Mouse (Mus musculus) hindbrain, postnatal 0 days (tissue): ENCODE measurements around the gene 5730596B20Rik. TPM values are rescaled to one million over a fixed set of nuclear protein-coding genes. Genes with fewer than 3 reads are reported as not detected.

Experiments
- ATAC-seq: fragments of 200-750 bp; cut with Nextera tagmentation; 2 replicates; pipeline ENCODE4 v1.8.0; 2017; ENCODE audit warnings: mild to moderate bottlenecking, moderate TSS enrichment, moderate library complexity
- DNase-seq: peaks from one replicate; pipeline ENCODE4 v3.0.0-alpha.2; 2015; ENCODE audit warnings: low spot score
- H3K27ac ChIP-seq: fragments of 300-500 bp; sonication (generic); 2 replicates; pipeline ENCODE4 v1.5.1; 2014; ENCODE audit warnings: mild to moderate bottlenecking
- H3K27me3 ChIP-seq: fragments of 300-500 bp; sonication (generic); 2 replicates; pipeline ENCODE4 v1.6.1; 2014; ENCODE audit warnings: low read length, mixed read lengths; ENCODE audit not compliant: insufficient read depth
- H3K36me3 ChIP-seq: fragments of 300-500 bp; sonication (generic); 2 replicates; pipeline ENCODE4 v1.6.1; 2014; ENCODE audit warnings: low read length, mixed read lengths; ENCODE audit not compliant: insufficient read depth
- H3K4me1 ChIP-seq: fragments of 300-500 bp; sonication (generic); 2 replicates; pipeline ENCODE4 v1.6.1; 2014; ENCODE audit warnings: antibody characterized with exemption, low read length, mixed read lengths; ENCODE audit not compliant: insufficient read depth
- H3K4me2 ChIP-seq: fragments of 300-500 bp; sonication (generic); 2 replicates; pipeline ENCODE4 v1.6.1; 2014; ENCODE audit warnings: low read depth, mild to moderate bottlenecking, low read length, moderate library complexity, mixed read lengths
- H3K4me3 ChIP-seq: fragments of 300-500 bp; sonication (generic); 2 replicates; pipeline ENCODE4 v1.5.1; 2014; ENCODE audit warnings: low read length
- H3K9ac ChIP-seq: fragments of 300-500 bp; sonication (generic); replicated peaks from 2 replicates; pipeline ENCODE4 v1.6.1; 2014; ENCODE audit warnings: mild to moderate bottlenecking, low read length, moderate library complexity, mixed read lengths
- H3K9me3 ChIP-seq: fragments of 300-500 bp; sonication (generic); 2 replicates; pipeline ENCODE4 v1.6.1; 2016; ENCODE audit warnings: low read length, mixed read lengths
- CTCF ChIP-seq: IDR thresholded peaks from 2 replicates; pipeline ENCODE4 v1.5.1; 2016; ENCODE audit warnings: antibody characterized with exemption, control low read depth, low read depth
- WGBS: fragments of 180-500 bp; shearing (Covaris S2); extraction: QIAGEN DNeasy Blood & Tissue Kit; methylation state at CpG from one replicate; pipeline ENCODE4 v1.1.7; 2014; 5-methylcytosine and 5-hydroxymethylcytosine counted together
- polyA plus RNA-seq: library from polyadenylated mRNA; unstranded; fragments of >200 nt; fragmentation: Nextera tagmentation; extraction: Ambion mirVana; gene quantifications from 2 replicates; pipeline ENCODE4 v1.2.1, GENCODE M21; 2015
- total RNA-seq: library from RNA; depleted of rRNA; stranded (reverse); fragments of >200 nt; gene quantifications from 2 replicates; pipeline ENCODE4 v1.2.3, GENCODE M21; 2014

The 5730596B20Rik gene
- total and polyA plus RNA-seq, 2 experiments from 2014 or later: 1.2 to 1.5 TPM

GRCm38 (mm10) chr6:52152226-52153193 lies 24.8 kb upstream of the 5730596B20Rik start:
- Histone ChIP-seq H3K4me1 (no peaks in the 10 kb centered on the region), H3K4me3 (no peak overlapping the region), H3K4me2 (no peak overlapping the region), H3K9me3 (no peaks in the 10 kb centered on the region), H3K27ac (no peak overlapping the region), H3K36me3 (no peaks in the 10 kb centered on the region), H3K9ac (no peak overlapping the region), H3K27me3 (peaks cover 76% of the 10 kb centered on the region)
- no peak for ATAC-seq
- DNase-seq: no peak
- no peak for TF ChIP-seq CTCF
- 16% methylated on average over 16 of the region's 16 CpGs for WGBS

- Histone ChIP-seq H3K9ac (no peak overlapping the region), H3K4me3 (no peak overlapping the region), H3K9me3 (no peaks in the 10 kb centered on the region), H3K4me1 (no peaks in the 10 kb centered on the region), H3K27ac (no peak overlapping the region), H3K4me2 (no peak overlapping the region), H3K27me3 (peaks cover 79% of the 10 kb centered on the region), H3K36me3 (no peaks in the 10 kb centered on the region)
- no peak for TF ChIP-seq CTCF
- no peak for ATAC-seq
- WGBS: 10% methylated on average over 6 of the region's 6 CpGs
- no peak for DNase-seq
These were observed 24.0 kb upstream of the 5730596B20Rik start for GRCm38 (mm10) chr6:52153270-52153669.

GRCm38 (mm10) chr6:52154044-52154443 lies 23.3 kb upstream of the 5730596B20Rik start:
- Histone ChIP-seq H3K9me3 (no peaks in the 10 kb centered on the region), H3K4me3 (no peak overlapping the region), H3K4me2 (no peak overlapping the region), H3K36me3 (no peaks in the 10 kb centered on the region), H3K9ac (no peak overlapping the region), H3K4me1 (no peaks in the 10 kb centered on the region), H3K27ac (no peak overlapping the region), H3K27me3 (peaks cover 86% of the 10 kb centered on the region)
- no peak for TF ChIP-seq CTCF
- no peak for ATAC-seq
- DNase-seq: no peak
- WGBS: 23% methylated on average over 5 of the region's 5 CpGs

- TF ChIP-seq CTCF: no peak
- Histone ChIP-seq H3K27me3 (peaks cover 86% of the 10 kb centered on the region), H3K9ac (no peak overlapping the region), H3K4me3 (no peak overlapping the region), H3K27ac (no peak overlapping the region), H3K4me2 (no peak overlapping the region), H3K4me1 (no peaks in the 10 kb centered on the region), H3K9me3 (no peaks in the 10 kb centered on the region), H3K36me3 (no peaks in the 10 kb centered on the region)
- 61% methylated on average over 3 of the region's 3 CpGs for WGBS
- DNase-seq: no peak
- no peak for ATAC-seq
These were observed 21.8 kb upstream of the 5730596B20Rik start for GRCm38 (mm10) chr6:52155471-52155870.

GRCm38 (mm10) chr6:52156551-52157200 lies 20.6 kb upstream of the 5730596B20Rik start:
- no peaks in the 10 kb centered on the region for H3K4me1 ChIP-seq
- no peak overlapping the region for H3K9ac ChIP-seq
- DNase-seq (no peak), ATAC-seq (no peak)
- no peak overlapping the region for H3K27ac ChIP-seq
- H3K27me3 ChIP-seq: peaks cover 79% of the 10 kb centered on the region
- H3K4me3 ChIP-seq: peak overlapping the region; percentile 67
- no peak for TF ChIP-seq CTCF
- H3K9me3 ChIP-seq: no peaks in the 10 kb centered on the region
- WGBS: 17% methylated on average over 20 of the region's 20 CpGs
- H3K36me3 ChIP-seq: no peaks in the 10 kb centered on the region
- peak overlapping the region; percentile 93 for H3K4me2 ChIP-seq

GRCm38 (mm10) chr6:52157466-52158275 lies 19.6 kb upstream of the 5730596B20Rik start:
- Histone ChIP-seq H3K36me3 (no peaks in the 10 kb centered on the region), H3K27me3 (peaks cover 69% of the 10 kb centered on the region), H3K9ac (no peak overlapping the region), H3K4me1 (no peaks in the 10 kb centered on the region), H3K27ac (no peak overlapping the region), H3K4me3 (peak overlapping the region; percentile 67), H3K9me3 (no peaks in the 10 kb centered on the region), H3K4me2 (peak overlapping the region; percentile 93)
- ATAC-seq (peak; percentile 1; the same call in 1 of the 2 replicates), DNase-seq (no peak)
- WGBS: 2% methylated on average over 32 of the region's 32 CpGs
- no peak for TF ChIP-seq CTCF
